Mouse (Mus musculus) monocyte, adult 5-6 weeks (primary cell): ENCODE data around the gene Gpr174. TPM values are rescaled to one million over a fixed set of nuclear protein-coding genes. Genes with fewer than 3 reads are reported as not detected.

Experiments used
- total RNA-seq: library from RNA; stranded (forward); fragments of 200-1000, 200-491, 200-594 nt; gene quantifications from 3 replicates; pipeline ENCODE4 v1.2.3, GENCODE M21; 2017

The Gpr174 gene
- total RNA-seq, 1 experiment from 2014 or later: 13.4 TPM

Other genes with a start within 250 kb of the Gpr174 start
- gene P2ry10, start 167.4 kb upstream of the Gpr174 start, total RNA-seq: 165 to 239 TPM (median 196 TPM) in 3 replicates
- gene P2ry10b, start 107.0 kb upstream of the Gpr174 start, total RNA-seq: 34.3 to 39.3 TPM (median 36.2 TPM) in 3 replicates
- gene Itm2a, start 147.5 kb downstream of the Gpr174 start, total RNA-seq: 11.4 to 21.9 TPM (median 11.7 TPM) in 3 replicates